Mouse (Mus musculus) heart, adult 18-20 months (tissue): Measurements from ENCODE around the gene Ebf1. TPM values are rescaled to one million over a fixed set of nuclear protein-coding genes. Genes with fewer than 3 reads are reported as not detected.

ENCODE experiments used
- DNase-seq, 2 experiments: peaks; one replicate each; pipeline ENCODE4 v3.0.0; 2021 to 2022; ENCODE audit warnings: mixed read lengths in 1 of 2
- total RNA-seq, 2 experiments: library from RNA; stranded (reverse); gene quantifications; 2 replicates each; pipeline ENCODE4 v1.2.3; 2021

Gene Ebf1
- total RNA-seq, 2 experiments from 2014 or later, result 9.9 to 12.9 TPM

DNA sequence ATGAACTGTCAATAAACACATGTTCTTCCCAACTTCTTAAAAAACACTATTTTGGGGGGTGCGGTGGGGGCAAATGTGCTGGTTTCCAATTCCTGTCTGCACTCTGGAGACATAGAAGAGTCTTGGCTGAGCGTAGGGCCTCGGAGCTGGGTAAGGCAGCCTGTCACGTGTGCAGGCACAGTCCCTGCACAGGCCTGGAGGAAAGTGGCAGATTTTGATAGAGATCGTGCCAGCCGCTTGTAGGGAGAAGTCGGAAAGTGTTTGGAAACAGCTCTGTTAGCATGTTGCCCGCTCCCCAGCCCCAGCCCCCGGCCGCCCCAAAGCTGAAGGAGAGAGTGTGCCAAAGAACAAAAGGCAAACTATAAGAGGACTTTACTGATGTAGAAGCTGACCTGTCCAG, 121.7 kb downstream of the Ebf1 start:
- DNase-seq, result no peak

DNA sequence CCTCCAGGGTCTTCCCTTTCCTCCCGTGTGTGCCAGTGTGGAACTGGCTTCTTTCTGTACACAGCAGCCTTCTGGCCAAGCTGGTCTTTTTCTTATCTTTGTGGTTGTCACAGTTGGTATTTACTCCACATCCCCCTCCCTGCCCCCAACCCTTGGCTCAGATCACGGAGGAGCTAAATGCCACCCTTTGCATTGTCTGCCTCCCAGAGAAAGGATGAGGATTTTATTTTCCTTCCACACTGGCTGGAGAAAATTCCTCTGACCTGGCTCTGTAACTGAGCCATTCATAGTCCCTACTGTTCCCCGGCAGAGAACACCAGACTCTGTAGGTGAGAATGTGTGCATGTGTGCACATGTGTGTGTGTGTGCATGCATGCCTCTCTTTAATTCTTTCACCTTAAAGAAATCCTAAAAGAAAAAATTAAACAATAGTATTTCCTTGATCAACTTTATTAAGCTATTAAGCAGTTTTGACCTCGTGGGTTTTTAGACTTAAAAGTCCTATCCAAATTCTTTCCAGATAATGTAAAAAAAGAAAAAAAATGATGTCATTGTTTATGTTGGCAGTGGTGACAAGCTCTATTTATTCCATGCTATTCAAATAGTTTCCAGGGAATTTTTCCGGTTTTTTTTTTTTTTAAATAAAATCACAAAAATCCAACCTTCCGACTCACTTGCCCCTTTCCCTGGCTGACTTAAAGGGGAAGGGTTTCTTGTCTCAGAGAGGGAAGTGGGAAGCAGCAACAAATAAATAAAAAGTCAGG, 123.3 kb downstream of the Ebf1 start:
- DNase-seq, result peak in 1 of 2 experiments; percentile 43

DNA sequence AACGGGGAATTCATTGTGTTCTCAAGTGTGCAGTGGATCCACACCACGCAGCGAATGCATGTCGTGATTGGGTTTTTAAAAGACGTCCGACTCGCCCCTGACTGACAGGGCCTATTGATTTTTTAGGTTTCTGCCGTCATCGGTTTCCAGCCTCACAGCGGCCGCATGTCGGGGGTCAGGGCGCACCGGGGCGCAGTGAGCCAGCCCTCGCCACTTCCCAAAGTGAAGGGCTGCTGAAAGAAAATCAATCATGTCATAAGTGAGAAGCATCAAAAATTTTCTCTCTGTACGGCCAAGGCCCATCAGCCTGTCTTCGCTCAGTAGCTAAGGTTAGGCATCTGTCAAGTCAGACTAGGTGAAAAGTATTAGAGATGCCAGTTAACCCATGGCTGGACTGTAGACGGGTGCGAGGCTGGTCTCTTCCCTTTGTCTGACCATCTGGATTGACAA, 124.0 kb downstream of the Ebf1 start:
- no peak for DNase-seq

DNA sequence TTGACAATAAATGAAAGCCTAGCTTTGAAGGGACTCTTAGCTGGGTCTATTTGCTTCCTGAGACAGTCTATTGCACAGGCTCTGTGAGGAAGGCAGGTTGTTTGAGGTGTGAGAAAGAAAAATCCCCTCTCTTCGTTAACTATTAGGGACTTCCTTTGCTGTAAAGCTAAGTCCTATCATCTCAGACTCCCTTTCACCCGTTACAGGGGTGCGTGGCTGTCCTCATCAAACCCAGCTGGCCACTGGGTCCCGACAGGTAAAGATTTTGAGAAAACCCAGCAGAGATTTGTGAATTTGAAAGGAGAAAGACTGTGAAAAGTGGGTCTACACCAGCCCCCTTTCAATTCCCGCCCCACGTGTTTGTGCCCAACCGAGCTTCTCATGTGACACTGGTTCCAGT, 127.3 kb downstream of the Ebf1 start:
- no peak for DNase-seq

DNA sequence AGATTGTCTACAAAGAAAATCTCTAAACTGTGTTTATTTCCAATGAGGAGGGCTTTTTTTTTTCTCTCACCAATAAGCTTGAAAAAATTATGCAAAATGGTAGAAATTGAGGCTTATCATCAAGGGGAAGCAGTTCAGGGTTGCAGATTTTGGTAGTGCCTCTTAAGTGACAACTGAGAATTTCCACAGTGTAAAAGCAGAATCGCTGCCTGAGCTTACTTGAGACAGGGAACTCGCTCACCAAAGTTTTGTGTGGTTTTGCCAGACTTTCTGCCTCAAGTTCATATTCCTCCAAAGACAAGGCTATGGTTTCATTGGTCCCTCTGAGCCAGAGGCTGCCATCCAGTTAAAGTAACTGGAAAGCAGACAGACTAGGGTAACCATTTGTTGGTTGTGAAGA, 128.8 kb downstream of the Ebf1 start:
- no peak for DNase-seq

DNA sequence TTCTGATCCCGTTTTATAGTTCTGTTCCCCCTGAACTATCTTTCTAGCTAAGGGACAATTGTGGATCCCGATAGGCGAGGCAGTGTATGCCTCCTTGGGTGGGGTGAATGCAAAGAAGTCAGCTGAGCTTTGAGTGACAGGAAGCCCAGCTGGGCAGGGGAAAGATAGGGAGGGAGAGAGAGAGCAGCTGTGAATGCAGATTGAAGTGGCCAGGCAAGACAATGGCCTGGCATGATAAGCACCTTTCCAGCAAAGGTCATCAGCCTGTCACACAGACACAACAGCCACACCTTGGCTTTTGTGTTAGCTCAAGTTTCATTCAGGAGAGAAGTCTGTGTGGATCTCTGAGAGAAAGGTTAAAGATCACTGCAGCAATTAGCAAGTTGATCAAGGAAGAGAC, 129.6 kb downstream of the Ebf1 start:
- DNase-seq, result peak in 1 of 2 experiments; percentile 37

DNA sequence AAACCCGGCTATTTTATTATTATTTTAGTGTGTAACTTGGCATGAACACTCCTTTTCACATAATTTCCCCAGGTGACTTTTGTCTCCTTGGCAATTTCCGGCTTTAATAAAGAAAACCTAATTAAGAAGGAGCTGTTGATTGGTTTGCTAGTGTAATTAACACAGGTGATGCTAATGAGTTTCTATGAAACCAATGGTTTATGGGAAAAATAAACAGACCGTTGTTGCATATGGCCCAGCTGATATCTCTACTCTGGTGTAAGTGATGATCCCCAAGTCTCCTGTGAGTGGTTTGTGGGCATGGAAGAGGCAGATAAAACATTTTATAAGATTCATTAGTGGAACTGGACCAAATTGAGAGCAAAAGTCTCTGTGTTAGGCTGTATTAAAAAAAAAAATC, 132.2 kb downstream of the Ebf1 start:
- no peak for DNase-seq

DNA sequence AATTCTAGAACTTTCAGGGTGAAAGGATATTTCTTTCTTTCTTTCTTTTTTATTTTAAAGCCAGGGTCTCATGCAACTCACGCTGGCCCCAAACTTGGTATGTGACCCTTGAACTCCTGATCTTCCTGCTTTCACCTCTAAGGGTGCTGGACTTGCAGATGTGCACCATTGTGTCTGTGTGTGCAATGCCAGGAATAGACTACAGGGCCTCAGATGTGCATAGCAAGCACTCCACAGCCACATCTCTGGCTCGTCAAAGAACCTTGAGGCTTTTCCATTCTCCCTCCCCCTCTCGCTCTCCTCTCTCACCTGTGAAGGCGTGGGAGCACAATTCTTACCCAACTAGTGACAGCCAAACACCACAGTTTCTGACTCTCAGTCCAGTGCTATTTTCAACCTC, 137.2 kb downstream of the Ebf1 start:
- DNase-seq, result no peak

DNA sequence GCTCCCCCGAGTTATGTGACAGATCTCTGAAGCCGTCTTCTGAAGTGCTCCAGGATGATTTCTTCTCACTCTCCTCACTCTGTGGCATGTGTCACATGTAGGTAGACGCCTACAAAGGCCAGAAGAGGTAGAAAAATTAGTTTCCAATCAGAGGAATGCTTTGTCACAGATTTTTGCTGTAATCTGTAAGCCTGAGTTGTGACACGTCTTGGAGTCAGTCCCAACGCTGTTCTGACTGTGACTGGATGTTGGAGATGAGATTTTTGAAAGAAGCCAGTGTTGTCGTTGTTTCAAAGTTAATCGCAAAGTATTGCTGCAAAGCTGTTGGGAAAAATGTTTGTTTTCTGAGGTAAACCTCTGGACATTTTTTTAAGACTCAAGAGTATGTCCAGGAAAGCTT, 139.2 kb downstream of the Ebf1 start:
- DNase-seq, result peak; percentile 47 to 48

DNA sequence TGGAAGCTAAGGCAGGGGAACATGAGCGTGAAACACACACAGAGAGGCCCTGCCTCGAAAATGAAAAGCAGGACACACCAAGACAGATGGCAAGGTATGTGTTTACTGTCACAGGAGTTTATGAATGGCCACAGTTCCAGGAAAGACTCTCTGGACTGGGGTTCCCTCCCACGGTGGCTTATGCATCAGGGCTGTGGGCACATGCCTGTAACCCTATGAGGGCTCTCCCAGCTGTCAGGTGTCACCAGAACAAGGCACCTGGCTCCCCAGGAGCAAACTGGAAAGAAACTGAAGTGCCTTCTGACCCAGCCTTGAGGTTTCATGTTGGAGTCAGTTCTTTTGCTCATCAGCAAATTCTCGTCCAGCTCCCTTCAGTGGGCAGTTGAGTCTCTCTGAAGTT, 141.7 kb downstream of the Ebf1 start:
- no peak for DNase-seq

DNA sequence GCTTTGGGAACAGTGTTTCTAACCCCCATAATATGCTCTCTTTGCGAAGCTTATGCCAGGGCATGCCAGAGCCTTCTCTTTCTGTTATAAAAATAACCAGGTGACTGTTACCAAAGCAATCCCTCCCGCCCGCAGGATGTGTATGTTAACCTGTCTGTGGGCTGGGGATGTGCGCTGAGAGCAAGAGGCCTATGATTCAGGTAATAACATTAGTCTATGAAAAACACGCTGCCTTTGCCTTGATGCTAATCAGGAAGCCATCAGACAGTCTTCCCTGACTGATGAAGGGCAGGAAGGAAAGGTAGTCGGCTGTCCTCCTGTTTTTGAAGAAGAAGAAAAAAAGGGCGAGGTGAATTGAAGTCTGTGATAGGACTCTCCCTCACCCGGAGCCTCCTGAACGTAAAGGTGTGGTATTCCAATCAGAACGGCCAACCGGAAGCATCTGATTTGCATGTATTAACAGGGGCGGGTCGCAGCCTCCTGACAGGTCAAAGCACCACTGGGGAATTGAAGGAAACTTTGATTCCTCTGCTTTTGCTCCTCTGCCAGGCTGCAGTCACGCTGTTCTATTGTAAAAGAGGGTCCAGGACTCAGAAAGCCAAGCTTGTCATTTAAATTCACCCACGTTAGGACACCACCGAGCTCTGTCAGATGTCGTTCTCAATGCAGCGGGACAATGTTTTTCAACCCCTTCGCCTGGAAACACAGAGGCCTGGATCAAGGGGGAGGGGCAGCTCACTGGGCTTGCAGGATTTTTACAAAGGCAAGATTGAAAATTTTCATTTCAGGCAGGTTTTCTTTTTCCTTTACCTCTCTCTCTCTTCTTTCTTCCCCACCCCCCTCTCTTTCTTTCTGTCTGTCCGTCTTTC, 144.2 kb downstream of the Ebf1 start:
- DNase-seq, result peak in 1 of 2 experiments; percentile 26

DNA sequence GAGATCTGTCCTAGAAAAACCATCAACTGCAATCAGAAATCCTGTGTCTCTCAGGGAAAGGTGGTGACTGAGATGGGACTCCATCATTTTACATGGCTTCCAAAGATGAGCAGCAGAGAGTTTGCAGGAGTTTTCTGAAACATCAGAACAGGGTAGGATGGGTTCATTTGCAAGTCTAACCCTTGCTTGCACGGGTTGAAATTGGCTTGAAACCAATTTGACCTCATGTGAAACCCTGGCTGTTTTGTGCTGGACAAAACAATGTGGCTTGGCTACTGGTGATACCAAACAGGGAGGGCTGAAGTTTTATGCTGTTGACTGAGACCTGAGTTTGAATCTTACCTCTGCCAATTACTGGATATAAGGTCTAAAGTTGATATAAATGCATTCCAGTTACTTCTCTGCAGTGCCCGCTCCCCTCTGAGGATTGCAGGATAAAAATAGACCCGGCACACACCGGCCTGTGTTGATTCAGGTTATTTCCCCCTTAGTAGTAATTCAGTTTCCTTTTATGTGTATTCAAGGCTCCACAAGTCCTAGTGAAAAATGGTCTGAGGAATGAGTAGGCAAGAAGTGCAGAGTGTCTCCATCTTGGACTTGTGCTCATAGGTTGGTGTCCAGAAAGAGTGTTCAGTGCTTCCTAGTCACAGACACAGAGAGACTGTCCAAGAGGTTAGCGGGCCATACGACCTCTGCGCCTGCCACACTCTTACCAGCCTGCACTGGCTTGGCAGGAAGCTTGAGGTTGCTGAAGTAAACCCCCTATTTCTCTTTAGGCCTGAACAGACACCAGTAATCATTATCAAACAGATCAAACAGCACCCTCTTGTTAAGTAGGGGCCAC, 147.1 kb downstream of the Ebf1 start:
- DNase-seq, result no peak

DNA sequence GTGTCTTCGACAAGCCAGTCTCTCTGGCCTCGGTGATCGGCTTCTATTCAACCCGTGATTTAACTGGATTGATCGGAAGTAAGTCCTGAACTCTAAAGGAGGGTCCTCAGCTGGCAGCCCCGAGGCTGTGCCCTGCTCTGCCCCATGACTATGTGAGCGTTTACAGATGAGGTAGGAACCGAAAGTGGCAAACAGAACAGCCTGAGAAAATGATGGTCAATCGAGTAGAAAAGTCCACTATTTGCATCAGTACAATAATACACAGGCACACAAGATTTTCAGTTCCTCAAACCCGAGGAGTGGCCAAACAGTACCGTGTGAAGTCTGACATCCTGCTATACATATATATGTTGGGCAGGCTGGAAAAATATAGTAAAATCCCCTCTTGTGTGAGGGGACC, 147.9 kb downstream of the Ebf1 start:
- no peak for DNase-seq

DNA sequence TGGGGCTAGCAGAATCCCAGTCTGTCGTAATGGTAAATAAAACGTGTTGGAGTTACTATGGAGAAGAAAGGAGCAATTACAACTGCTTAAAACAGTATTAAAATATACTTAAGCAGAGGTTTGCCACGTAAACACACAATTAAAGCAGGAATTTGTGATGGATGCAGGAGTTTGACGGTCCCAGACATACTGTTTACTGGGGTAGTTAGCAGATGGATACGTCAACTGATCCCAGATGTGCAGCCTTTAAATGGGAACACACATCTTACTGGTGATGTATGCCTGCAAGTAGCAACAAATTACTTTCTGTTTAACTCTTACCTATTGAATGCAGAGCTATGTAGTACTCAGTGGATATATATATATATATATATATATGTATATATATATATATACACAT, 149.1 kb downstream of the Ebf1 start:
- no peak for DNase-seq

DNA sequence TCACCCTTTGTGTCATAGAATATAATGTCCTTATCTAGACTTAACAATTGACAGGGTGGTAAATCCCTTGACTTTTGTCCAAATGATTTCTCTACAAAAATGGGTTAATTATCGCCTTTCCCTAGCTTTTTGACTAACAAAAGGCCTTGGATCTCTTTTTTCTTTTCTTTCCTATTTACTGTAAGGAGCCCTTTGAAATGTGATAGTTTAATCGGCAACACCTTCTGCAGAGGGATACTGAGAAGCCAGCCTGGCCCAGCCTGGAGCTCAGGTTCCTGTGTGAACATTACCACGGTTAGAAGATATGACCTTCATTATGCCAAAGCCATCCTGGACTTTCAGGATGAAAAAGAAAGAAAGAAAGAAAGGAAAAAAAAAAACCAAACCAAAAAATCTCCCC, 150.2 kb downstream of the Ebf1 start:
- no peak for DNase-seq

DNA sequence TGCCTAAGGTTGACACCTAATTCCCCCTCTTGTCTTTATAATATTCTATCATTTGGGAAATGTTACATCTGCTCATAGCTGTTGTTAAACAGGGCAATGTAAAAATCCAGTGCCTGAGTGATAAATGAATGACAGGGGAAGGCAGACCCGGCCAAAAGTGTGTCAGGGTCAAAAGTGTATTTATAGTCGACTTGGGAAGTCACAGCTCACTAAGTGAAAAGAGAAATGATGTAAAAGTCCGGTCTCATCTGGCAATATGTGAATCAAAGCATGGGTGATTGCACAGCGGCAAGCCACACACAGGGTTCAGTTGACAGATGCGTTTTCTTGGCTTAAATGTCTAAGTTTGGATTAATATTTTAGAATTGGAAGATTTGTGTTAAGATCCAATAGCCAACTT, 151.2 kb downstream of the Ebf1 start:
- DNase-seq, result no peak

DNA sequence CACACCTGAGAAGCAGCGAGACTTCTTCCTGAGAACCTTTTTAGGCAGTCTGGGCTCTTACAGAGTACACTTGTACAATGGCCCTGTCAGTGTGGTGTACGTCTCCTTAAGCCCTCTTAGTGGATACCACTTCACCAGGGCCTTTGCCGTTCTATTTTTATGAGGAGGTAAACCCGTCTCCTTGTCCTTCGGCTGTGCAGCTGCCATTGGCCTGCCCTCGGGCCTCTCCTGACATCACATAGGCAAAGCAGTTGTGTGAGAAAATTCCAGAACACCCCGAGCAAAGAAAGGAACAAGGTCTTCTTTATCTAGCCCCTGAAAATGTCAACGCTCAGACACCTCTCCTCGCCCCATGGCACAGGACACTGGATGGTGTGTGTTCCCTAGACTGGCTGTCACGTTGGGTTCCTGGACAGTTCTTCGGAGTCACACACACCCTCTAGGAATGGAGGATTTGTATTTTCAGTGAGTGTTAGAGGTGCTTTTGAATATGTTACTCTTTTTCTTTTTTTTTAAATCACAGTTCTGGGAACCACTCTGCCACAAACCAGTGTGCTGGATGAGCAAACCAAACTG, 154.0 kb downstream of the Ebf1 start:
- DNase-seq, result no peak

DNA sequence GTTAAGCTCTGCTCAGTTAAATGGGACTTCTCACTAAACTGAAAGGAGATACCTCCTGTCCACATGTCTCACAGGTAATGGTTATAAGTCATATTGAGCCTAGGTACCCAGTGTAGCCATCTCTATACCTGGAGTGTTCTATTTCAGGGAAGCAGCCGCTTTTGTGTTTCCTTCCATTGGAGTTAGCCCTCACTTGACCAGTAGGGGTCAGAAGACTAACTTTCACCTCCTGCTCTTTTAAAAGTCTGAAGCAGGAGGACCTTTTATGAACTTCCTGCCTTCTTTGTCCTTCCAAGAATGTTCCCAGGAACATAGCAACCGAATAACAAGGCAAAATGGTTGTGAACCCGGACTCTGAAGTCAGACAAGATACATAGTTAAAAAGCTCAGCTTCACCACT, 157.3 kb downstream of the Ebf1 start:
- DNase-seq, result no peak

DNA sequence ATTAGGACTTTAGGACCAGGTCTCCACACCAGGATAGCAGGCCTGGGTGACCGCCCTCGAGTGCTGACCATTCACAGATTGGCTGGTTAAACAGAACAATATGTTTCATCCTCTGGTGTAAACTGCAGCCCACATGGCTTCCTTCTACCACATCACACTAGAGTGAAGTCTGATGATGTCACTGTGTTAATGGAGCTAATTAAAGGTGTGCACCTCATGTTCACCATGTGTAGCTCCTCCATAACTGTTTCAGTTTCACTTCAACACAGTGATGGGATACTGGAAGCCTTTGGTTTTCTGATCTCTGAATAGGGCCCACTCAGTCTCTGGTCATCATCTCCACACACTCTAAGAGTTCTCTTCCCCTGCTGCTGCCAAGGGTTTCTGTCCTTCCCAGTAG, 158.4 kb downstream of the Ebf1 start:
- DNase-seq, result no peak

DNA sequence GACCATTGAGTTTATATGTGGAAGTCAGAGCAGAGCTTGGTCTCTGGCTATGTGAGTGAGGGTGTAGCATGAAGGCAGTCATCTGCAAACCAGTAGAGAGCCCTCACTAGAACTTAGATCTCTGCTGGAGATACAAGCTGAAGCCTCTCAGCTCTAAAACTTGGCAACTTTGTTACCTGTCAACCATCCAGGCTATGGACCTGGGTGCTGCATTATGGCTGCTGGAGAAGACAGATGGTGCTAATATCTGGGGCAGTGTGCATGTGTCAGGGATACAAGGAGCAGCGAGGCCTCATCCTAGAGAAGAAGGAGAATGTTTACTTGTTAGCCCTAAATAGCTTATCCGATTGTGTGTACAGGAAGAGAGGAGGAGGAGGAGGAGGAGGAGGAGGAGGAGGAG, 159.4 kb downstream of the Ebf1 start:
- DNase-seq, result no peak

DNA sequence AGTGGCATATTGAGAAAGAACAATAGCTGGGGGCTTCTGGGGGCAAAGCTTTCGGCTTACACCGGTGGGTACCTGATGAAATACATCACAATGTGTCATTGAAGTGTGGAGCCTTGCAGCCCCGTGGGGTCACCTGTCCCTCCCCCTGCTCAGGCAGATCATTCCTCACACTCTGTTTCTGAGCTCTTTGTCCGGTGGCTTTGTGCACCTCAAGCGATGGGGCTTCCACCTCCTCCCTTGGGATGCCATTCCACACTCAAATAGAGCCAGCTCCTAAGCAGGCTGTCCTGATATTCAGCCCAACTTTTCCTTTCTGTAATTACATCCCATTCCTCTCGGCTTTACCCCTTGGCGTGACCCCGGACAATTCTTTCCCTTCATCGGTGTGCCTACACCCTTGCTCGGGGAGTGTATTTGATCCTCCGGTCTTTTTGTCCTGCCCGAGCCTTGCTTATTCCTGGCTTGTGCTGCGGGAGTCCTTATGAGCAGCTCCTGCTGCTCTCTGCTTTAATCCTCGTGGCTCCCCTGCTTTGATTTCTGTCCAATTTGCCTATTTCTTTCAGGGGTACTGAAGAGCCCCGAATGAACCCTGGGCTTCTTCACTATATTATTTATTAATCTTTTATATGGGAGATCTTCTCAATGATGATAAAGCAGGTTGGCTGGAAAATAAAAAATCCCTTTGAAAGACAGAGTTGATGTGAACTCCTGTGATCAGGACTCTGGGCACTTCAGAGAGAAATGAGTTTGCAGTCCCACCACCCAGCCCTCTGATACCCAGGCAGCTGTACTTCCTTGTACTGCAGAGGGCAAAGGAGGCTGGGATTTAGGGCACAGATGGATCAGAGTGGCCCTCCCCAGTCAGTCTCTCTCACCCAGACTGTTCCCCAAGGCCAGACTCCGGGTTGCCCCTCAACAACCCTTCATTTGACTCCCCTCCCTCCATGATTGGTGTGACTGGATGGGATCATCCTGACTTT, 160.5 kb downstream of the Ebf1 start:
- no peak for DNase-seq
